Mouse (Mus musculus) gastrocnemius, postnatal 36 days (tissue): ENCODE data around the gene Tor1a. TPM values are rescaled to one million over a fixed set of nuclear protein-coding genes. Genes with fewer than 3 reads are reported as not detected.
"Not testable (repeated sequence)": the region's sequence is repeated elsewhere in the genome, so short reads cannot be mapped to it uniquely, and the experiment has no call there.

Experiments used
- DNase-seq, 2 experiments: peaks; one replicate each; pipeline ENCODE4 v3.0.0; 2022
- intact Hi-C: fragments of 180-260 bp; cut with DNase I; formaldehyde crosslinking; loops from one replicate; pipeline ENCODE4 v1.15.1; 2025
- total RNA-seq, 2 experiments: library from RNA; stranded (reverse); gene quantifications; 2 replicates each; pipeline ENCODE4 v1.2.3; 2021

The Tor1a gene
- total RNA-seq, 2 experiments from 2014 or later: 4.1 to 5.1 TPM

GRCm38 (mm10) chr2:30925181-30925580 is 42.6 kb downstream of the Tor1a start:
- no peak for DNase-seq
- intact Hi-C loops: no loop called here

- intact Hi-C loops: no loop called here
- no peak for DNase-seq
These were observed 44.6 kb downstream of the Tor1a start for GRCm38 (mm10) chr2:30923099-30923498.

DNA sequence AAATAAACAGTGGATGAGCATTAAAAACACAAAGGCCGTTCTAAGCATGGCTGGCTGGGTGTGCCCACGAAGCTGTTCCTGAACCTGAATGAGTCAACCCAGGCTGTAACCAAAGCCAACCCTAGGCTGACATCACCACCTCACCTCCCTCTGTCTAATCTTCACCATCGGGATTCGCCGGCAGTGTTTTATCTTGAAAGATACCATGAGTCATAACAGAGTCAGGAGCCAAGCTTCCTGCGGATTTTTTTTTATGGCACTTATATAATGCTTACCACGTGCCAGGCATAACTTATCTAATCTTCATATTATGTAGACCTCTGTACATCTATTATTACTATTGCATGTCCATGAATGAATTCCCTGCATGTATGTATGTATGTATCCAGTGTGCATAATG is 47.5 kb downstream of the Tor1a start:
- DNase-seq: no peak
- intact Hi-C loops: no loop called here

- DNase-seq: no peak
- intact Hi-C loops: no loop called here
These were observed 48.9 kb downstream of the Tor1a start for GRCm38 (mm10) chr2:30918780-30919329.

GRCm38 (mm10) chr2:30918126-30918525 is 49.6 kb downstream of the Tor1a start:
- intact Hi-C loops: no loop called here
- no peak for DNase-seq

DNA sequence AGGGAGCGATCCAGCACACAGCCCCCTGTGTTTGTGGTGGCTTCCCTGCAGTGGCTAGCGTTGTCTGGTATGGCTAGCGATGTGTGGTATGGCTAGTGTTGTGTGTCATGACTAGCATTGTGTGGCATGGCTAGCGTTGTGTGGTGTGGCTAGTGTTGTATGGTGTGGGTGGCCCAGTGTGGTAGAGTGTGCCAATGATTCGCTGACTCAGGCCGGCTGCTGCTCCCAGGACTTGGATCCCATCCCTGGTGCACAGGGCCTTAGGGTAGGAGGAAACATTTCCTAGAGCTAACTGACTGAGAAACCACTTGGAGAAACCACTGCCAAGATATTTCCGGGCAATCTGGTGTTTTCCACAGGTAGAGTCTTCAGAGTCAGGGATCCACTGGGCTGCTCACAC is 50.1 kb downstream of the Tor1a start:
- DNase-seq: no peak
- intact Hi-C loops: no loop called here

- DNase-seq, intact Hi-C loops: not testable (repeated sequence)
These were observed 51.8 kb downstream of the Tor1a start for GRCm38 (mm10) chr2:30915933-30916332.

DNA sequence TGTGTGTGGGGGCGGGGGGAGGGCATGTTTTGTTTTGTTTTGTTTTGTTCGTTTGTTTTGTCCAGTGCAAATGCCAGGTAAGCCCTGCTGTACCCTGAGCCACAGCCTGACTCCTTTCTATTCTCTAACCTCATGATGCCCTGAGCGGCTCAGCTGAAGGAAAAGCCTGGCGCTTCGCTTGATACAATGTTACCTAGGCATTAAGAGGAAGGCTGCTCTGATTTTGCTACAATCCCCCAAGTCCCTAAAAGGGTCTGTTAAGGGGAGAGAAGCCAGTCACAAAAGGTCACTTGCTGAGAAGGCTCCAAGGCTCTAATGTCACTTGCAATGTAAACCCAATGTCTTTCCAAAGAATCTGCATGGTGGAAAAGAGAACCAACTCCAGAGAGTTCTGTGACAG is 52.4 kb downstream of the Tor1a start:
- intact Hi-C loops: no loop called here
- DNase-seq: no peak

GRCm38 (mm10) chr2:30914836-30915235 is 52.9 kb downstream of the Tor1a start:
- intact Hi-C loops: no loop called here
- no peak for DNase-seq

- intact Hi-C loops: no loop called here
- DNase-seq: no peak
These were observed 54.7 kb downstream of the Tor1a start for GRCm38 (mm10) chr2:30913022-30913421.

GRCm38 (mm10) chr2:30912291-30912773 is 55.4 kb downstream of the Tor1a start:
- peak; percentile 68 to 77 for DNase-seq
- intact Hi-C loops: no loop called here

Other genes starting within 250 kb of the Tor1a start
- gene 1700001O22Rik, start 164.3 kb downstream of the Tor1a start, total RNA-seq: 1 to 10 TPM; 1.3 to 5.3 TPM
- 10 to 100 TPM; 13.0 to 15.9 TPM for gene Ntmt1, start 160.1 kb downstream of the Tor1a start, total RNA-seq
- gene Asb6, start 137.6 kb downstream of the Tor1a start, total RNA-seq: 1 to 10 TPM; 6.6 to 7.6 TPM
- 1 to 10 TPM; 1.9 to 2.4 TPM for gene Prrx2, start 133.0 kb downstream of the Tor1a start, total RNA-seq
- 1 to 10 TPM; 3.0 to 6.5 TPM for gene Ptges, start 38.1 kb downstream of the Tor1a start, total RNA-seq
- 10 to 100 TPM; 19.0 to 22.7 TPM for gene Tor1b, start 15.0 kb downstream of the Tor1a start, total RNA-seq
- 10 to 100 TPM; 19.8 to 22.8 TPM for gene BC005624, start 14.3 kb upstream of the Tor1a start, total RNA-seq
- gene Usp20, start 14.3 kb upstream of the Tor1a start, total RNA-seq: 1 to 10 TPM; 6.6 to 8.7 TPM
- 10 to 100 TPM; 10.6 to 10.7 TPM for gene Fnbp1, start 174.1 kb upstream of the Tor1a start, total RNA-seq
- gene Gpr107, start 184.4 kb upstream of the Tor1a start, total RNA-seq: 10 to 100 TPM; 19.2 to 23.8 TPM